Mouse (Mus musculus) spleen, adult 18-20 months (tissue): ENCODE data around the gene Hexdc.

Source experiments
- DNase-seq, 2 experiments: peaks; one replicate each; pipeline ENCODE4 v3.0.0; 2022; ENCODE audit warnings: mixed read lengths in 2 of 2

Hexdc gene

DNA sequence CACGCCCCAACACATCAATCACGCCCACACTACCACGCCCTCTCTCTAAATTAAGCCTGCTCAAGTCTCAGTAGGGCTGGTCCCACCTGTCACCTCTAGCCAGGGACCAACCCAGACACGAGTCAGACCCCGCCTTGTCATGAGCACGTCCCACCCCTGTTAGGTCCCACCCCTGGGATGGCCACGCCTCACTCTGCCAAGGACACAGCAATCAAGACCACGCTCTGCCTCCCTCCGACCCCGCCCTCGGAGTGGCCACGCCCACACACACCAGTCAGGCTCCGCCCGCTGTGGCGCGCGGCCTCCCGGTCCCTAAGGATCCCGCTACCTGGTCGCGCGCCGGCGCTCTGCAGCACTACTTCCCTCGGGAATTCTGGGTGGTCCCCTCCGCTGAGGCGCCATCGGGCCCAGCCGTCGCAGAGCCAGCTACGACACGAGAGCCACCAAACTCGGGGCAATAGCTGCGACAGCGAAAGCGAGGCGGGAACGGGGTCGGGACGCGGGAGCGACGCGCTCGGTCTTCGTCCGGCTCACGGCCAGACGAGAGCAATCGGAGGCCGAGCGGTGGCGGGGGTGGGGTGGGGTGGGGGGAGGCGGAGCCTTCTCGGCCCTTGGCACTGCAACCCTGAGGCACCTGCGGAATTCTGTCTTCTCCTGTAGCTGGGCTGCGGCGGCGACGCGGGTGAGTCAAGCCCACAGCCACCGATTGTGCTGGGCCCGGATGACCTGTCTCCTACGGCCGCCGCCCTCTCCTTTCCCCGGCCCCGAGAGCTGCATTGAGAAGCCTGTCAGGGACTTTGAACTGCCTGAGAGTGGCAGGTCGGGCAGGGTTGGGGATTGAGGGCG is at the start of gene Hexdc, which contains the start of gene Ogfod3:
Gene Hexdc, plus strand, starts transcription at position 273 of the 846 bp plus-strand sequence.
Gene Ogfod3, minus strand, starts transcription at position 551 of the 846 bp plus-strand sequence.
- DNase-seq: peak; percentile 94 to 98

DNA sequence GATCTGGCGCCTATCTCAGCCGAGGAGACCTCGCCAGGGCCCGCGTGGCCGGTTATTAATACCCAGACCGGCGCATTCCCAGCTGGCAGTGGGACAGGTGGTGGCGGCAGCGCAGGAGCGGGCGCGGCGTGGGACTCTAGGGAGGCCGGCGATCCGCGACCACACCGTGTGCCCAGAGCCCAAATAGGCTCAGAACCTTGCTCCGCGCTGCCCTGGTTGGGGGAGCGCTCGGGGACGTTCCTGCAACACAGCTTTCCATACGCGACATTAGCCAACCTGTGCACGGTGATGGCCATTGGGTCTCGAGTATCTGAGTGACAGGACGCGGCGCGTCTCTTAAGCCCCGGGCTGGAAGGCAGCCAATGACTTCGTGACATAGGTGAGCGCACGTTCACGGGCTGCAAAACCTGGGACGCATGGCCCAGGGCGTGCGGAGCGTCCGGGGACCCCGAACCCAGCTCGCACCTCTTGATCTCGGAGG is 47.8 kb upstream of the Hexdc start:
- DNase-seq: no peak

DNA sequence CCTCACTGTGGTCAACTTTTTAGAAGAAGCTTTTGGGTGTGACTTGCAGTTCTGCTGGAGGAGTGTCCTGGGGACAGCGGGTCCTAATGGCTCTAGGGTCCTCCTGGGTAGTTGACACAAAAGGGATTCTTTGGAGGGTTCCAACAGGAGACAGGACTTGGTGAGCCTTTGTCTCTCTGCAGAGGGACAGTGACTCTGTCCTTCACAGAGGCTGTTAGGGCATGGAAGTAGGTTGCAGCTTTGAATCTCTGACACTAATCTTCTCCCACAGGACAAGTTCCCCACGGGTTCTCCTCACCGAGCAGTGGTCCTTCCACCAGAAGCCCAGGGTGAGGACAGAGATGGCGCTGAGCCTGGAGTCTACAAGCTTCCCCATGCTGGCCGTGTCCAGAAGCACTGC is 44.3 kb upstream of the Hexdc start, which contains the start of gene Uts2r:
Gene Uts2r, plus strand, starts transcription at position 301 of the 400 bp plus-strand sequence.
- DNase-seq: no peak

DNA sequence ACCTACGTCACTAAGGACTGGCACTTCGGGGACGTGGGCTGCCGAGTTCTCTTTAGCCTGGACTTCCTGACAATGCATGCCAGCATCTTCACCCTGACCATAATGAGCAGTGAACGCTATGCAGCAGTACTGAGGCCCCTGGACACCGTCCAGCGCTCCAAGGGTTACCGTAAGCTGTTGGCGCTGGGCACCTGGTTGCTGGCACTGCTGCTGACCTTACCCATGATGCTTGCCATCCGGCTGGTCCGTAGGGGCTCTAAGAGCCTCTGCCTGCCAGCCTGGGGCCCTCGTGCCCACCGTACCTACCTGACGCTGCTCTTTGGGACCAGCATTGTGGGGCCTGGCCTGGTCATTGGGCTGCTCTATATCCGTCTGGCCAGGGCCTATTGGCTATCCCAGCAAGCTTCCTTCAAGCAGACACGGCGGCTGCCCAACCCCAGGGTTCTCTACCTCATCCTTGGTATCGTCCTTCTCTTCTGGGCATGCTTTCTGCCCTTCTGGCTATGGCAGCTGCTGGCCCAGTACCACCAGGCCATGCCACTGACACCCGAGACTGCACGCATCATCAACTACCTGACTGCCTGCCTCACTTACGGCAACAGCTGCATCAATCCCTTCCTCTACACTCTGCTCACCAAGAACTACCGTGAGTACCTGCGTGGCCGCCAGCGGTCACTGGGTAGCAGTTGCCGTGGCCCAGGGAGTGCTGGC is 43.4 kb upstream of the Hexdc start:
- no peak for DNase-seq

DNA sequence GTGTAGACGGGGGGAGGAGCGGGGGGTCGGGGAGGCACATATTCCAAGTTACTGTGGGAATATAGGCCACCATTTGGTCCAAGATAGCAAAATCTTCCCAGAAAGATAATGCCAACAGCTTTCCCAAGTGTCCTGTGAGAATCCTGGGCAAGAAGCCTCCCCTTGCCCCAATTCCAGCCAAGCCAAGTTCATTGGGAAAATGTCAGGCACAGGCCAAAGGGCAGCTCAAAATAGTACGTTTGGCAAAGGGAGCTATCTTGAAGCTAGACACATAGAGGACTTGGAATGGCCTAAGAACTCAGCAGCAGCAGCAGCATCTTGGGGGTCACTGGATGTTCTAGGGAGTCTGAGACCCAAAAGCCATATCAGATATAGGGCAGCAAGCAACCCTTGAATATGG is 40.5 kb upstream of the Hexdc start:
- DNase-seq: no peak

DNA sequence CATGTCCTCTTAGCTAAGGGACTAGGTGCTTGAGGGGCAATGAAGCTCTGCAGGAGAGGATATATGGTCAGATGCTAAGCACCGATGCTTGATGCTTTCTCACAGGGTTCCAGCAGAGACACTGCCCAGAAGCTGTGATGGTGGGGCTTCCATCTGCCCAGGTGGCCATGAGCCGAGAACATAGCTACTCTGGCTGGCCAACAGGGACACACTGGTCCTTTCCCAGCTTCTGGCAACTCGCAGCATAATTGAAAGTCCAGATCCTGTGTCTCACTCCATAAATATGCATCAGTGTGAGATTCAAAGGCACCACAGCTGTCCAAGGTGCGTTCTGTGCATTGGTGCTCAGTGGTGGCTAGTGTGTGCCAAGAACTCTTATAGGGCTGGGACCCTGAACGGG is 31.0 kb upstream of the Hexdc start:
- DNase-seq: no peak

DNA sequence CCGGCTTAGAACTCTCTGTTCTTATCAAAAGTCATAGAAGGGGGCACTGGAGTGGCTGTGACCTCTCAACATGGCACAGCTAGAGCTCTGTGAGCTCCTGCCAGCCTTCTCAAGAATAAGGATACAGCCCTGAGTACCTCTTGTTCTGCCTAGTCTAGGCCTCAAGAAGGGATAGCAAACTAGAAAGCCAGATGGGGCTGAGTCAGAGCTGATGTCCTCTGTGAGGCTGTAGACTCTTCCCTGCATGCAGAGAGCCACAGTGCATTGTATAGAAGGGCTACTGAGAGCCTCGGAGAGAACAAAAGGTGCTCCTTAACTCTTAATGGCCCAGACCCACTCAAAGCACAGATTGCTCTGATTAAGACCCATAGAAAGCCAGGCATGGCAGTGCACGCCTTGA is 30.0 kb upstream of the Hexdc start:
- no peak for DNase-seq

DNA sequence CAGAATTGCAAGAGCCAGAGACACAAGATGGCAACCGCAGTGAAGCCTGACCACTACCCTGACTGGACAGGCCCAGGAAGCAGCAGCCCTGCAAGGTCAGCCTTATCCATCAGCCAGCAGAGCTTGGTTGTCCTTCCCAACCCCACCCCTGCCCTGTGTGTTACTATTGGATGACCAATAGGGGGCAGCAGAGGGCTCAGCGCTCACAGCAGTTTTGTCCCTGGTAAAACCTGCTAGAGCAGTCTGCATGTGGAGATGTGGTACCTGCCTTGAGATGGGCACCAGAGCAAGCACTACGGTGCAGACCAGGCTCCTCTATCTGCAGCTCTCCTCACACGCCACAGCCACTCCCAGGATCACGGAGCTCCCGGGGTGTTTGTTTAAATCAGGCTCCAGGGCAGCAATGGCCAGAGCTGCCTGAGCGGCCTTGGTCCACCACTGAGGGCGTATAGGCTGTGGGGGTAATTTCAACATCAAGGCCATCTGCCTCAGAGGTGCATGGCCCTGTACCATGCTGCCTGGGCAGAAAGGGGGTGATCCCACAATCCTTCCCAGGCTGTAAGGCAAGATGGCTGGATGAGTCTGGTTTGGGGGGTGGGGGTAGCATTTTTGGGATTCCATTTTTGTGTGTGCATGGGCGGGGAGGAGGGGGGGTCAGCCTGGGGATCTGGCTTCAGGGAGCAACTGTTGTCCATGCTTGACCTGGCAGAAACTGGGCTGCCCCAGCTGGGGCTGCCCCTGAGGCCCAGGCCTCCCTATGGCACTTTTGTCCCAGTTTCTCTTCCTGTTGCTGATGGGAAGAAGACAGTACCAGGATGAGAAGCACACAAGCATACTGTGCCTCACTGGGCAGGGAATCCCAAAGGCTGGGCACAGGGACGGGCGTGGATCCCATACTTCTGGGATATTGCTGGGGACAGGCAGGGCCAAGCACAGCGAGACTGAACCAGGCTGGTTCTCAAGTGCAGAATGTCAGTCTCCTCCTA is 27.7 kb upstream of the Hexdc start:
- peak in 1 of 2 experiments; percentile 46 for DNase-seq

DNA sequence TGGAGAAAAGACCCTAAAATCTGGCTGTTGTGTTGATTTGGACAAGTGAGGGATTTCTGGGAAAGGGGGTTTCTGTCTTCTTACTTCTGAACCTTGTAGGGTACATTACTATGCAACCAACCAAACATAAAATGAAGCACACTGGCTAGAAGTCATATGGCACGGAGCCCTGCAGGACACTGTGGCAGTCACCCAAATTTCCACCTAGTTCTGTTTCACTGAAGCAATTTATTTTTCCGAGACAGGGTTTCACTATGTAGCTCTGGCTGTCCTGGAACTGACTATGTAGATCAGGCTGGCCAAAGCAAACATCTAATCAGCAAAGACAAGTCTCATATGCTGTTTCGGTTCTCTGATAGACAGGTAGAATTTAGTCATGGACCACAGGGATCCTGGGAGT is 14.6 kb upstream of the Hexdc start:
- no peak for DNase-seq

DNA sequence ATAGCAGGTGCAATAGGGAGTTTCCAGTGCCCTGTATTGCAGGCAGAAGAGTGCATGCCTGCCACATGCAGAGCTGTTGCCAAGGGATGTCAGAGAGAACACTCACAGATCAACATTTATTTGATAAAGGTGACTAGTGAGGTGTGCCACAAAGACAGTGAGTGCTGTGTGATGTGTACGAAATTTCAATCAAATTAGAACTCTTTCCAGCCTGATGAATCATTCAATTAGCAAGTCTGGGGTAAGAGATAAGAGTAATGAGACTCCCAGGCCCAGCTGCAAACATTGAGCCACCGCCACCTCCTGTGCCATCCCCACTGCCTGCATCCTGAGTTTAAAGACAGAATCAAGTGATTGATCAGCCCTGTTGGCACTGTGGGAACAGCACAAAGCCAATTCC is 11.5 kb upstream of the Hexdc start:
- no peak for DNase-seq

DNA sequence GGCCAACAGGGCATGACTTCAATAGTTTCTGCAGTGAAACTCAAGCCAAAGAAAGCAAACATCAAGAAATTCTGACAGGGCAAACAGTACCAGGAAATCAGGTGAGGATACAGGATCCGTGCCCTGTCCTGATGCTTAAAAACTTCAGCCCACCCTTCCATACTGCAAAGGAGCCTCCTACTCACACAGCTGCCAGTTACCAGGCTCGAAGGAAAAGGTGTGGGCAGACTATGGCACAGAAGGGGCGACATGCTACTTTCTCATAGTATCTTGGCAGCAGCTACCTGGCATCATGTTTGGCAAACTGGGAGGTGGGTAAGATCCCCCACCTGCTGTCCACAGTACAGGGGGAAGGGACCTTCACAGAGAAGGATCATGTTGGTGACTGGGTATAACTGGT is 10.8 kb upstream of the Hexdc start:
- no peak for DNase-seq

DNA sequence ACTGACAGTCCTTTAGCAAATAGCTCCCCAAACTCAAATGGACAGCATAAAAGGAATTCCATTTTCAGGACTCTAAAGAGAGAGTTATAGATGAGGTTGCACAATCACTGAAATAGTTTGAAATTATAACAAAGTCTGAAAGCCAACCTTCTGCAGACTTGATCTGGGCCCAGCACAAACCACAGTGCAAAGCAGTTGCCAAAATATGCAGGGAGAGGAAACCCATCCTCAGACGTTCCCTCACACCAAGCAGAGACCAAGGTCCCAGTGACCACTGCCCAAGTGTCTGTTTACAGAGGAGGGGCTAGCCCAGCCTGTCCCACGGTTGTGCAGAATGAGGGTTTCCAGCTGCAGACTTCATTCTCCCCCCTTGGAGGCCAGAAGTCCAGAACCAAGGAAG is 5.6 kb upstream of the Hexdc start:
- no peak for DNase-seq

DNA sequence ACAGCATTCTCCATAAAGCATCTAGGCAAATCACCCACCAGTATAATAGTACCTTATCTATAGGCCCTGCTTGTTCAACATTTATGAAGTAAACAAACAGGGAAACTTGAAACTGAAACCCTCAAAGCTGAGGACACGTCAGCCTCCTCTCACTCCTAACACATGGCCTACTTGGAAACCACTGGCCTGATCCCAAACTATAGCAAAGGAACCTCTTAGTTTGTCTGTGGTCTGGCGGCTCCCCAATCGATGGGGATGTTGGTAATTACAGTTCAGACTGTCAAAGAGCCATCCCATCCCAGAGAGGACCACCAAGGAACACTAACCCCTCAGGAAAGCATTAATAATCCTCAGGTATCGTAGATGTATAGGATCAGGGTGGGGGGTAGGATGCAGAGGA is 4.4 kb upstream of the Hexdc start:
- DNase-seq: no peak

DNA sequence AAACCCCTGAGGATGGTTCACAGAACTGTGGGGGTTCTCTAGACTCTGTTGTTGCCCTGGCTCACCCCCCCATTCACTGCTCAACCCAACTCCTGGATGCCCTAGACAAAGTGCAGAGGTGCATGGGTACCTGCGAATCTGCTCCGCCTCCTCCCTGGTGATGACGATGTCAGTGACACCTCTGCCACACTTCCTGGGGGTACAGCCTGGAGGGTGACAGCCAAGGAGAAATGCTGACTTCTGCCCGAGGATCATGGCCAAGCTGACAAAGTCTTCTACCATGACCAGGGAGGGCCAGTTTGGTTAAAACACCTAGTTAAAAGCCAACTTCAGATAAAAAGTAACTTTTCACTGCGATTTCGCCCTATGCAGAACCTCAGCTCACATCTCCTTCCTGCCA is 3.5 kb upstream of the Hexdc start:
- no peak for DNase-seq

DNA sequence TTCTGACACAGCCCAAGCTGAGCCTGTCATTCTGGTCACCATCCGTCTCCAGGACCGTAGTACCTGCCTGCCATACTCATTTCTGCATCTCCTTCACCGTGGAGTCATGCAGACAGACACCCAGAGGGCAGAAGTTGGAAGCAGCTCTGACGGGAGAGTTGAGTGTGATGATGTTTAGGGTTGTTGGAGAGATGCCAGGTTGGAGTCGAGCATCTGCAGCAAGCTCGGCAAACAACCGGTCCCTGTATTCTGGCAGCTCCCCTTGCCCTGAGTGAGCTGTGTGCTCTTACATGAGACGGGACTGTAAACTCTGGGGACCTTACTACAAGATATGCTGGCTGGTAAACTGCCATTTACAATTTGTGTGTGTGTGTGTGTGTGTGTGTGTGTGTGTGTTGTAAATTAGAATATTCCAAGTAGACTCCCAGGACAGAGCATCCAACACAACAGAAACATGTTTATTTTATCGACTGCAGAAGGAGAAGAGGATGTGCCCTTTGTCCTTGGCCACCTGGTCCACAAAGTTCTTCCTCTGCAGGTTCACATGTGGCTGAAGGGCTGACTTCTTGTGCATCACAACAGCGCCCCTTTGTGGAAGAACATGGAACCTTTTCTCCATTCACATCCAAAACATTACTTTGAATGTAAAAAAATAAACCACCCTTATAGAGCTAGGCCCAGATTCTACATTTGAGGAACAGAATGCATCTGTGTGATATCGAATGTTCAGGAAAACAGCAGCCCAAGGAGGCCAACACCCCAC is 2.6 kb upstream of the Hexdc start:
- DNase-seq: peak in 1 of 2 experiments; percentile 16

DNA sequence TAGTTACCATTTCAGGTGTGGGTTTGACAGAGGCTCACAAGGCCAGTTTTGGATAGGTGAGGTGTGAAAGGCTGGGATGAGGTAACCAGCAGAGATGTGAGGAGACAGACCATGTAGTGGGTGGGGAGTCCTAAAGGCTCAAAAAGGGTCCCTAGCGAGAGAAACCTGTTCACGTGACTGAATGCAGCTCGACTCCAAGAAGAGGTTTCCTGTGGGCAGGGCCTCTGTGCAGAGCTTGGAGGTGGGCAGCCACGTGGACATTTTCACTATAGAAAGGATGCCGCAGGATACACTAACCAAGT is 423 bp upstream of the Hexdc start:
- DNase-seq: no peak

DNA sequence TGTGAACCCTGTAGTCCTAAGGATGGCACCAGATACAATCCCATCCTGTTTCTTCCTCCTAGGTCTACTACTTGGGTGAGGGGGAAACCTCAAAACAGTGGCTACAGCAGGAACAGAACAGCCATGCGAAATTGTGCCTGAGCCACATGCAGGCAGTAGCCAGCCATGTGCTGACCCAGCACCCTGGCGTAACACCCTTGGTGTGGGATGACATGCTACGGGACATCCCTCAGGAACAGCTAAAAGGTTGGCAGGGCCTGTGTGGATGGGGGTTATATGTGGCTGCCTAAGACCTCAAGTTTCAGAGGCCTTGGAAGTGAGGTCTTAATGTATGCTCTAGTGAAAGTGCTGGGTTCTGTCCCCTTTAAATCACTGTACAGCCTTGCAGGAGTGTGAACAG is 12.6 kb downstream of the Hexdc start:
- DNase-seq: no peak

DNA sequence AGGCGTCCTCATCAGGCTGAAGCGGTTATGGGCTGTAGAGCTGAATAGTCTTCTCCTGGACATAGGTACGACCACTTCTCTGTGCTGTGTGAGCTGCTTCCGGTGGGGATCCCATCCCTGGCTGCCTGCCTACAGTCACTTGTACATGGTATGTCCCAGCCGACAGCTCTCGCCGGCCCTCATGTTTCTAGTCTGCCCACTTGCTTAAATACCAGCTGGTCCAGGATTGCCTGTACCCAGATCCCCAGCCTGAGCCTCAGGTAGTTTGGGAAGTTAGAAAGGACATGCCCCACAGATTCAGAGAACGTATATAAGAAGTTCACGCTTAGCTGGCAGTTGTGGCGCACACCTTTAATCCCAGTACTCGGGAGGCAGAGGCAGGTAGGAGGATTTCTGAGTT is 15.5 kb downstream of the Hexdc start:
- DNase-seq: no peak

DNA sequence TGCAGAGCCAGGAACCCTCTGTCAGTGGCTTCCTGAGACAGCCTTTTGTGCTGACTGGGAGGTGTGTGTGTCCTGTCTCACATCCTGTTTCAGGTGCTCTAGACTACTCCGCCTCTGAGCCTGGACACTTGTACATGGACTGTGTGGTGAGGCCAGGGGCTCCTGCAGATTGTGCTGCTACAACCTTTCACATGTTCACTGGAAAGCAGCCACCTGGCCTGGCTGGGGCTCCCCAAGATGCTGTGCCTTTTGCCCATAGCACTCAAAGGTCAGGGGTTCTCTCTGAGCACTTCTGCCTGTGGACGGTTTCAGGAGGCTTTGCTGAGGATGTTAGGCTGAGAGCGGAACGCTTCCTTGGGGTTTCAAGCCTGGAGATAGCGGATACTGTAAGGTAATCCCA is 16.5 kb downstream of the Hexdc start:
- DNase-seq: no peak

DNA sequence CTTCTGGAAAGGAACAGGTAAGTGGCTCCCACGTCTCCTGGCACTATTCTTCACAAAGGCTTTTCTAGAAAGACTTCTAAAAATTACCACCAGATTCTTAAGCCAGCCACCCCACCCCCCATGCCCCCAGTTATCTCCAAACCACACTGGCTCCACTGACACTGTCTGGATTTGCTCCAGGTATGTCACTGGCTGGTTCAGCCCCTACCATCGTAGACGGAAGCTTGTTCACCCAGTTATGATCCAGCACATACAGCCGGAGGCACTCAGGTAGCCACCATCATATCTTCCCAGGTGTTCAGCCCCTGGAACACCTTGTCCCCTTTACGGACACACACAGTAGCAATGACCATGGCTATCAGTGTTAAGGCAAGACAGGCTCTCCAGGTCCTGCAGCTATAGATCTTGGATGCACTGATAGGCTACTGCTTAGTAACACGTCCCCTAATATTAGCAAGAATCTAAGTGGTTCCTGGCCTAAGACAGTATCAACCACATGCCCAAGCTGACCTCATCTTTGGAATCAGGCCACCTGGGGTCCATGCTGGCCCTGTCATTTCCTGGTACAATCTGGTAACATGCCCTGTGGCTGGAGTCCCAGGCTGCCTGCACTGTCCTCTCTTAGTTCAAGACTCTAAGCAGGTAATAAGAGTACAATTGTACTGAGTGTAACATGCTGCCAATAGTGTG is 17.2 kb downstream of the Hexdc start:
- DNase-seq: no peak
